ENCODE assay signal across 8 mouse cellular contexts in the genomic region with DNA sequence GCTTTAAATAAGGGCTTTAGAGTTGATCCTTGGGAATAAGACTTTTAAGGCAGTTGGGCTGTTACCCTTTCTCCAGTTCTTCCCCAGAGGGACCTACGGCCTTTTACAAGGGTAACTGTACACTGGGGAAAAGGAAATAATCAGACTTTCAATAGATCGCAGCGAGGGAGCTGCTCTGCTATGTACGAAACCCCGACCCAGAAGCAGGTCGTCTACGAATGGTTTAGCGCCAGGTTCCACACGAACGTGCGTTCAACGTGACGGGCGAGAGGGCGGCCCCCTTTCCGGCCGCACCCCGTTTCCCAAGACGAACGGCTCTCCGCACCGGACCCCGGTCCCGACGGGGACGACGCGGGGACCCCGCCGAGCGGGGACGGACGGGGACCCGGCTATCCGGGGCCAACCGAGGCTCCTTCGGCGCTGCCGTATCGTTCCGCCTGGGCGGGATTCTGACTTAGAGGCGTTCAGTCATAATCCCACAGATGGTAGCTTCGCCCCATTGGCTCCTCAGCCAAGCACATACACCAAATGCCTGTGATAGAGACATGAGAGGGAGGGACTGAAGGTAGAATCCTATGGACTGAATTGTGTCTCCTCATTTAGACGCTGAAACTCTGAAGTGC. TPM values are rescaled to one million over a fixed set of nuclear protein-coding genes. Genes with fewer than 3 reads are reported as not detected.
DNase-seq lines count a peak whose midpoint lies in the region; ATAC-seq and TF ChIP-seq lines count a peak whose summit lies in the region.
"Not testable (repeated sequence)": the region's sequence is repeated elsewhere in the genome, so short reads cannot be mapped to it uniquely, and the experiment has no call there.

No protein-coding gene starts in this region.

- peak; percentile 76 for DNase-seq in adrenal gland, adult 2 months
- peak; percentile 78 to 88 for DNase-seq in heart, adult 2 months
- not testable (repeated sequence) for DNase-seq in intestine, embryonic 14.5 days (ENCODE audit: low spot score)
- DNase-seq in layer of hippocampus, postnatal 25 days (ENCODE audit: extremely low spot score in 1 of 2, low spot score in 1 of 2) = peak; percentile 67 to 92
- peak; percentile 88 for DNase-seq in lung, adult 2 months
- DNase-seq in testis, postnatal 10 days (ENCODE audit: low spot score) = peak; percentile 77

- H3K4me2 ChIP-seq in embryonic facial prominence, embryonic 13.5 days = peak overlapping the region; percentile 50
- H3K4me2 ChIP-seq in intestine, embryonic 14.5 days (ENCODE audit: low read length) = peak overlapping the region; percentile 31
- peak overlapping the region; percentile 42 for H3K4me2 ChIP-seq in neural tube, embryonic 13.5 days

- H3K27me3 ChIP-seq in embryonic facial prominence, embryonic 13.5 days; heart, adult 2 months (ENCODE audit: control insufficient read depth, insufficient read depth, low read length); intestine, embryonic 14.5 days (replicated peaks; ENCODE audit: control insufficient read depth, insufficient read depth, low read length); neural tube, embryonic 13.5 days: not testable (repeated sequence)

- H3K9ac ChIP-seq in embryonic facial prominence, embryonic 13.5 days; heart, adult 2 months (ENCODE audit: low read depth, low read length); intestine, embryonic 14.5 days (ENCODE audit: low read length); neural tube, embryonic 13.5 days: not testable (repeated sequence)

- H3K4me1 ChIP-seq in embryonic facial prominence, embryonic 13.5 days; heart, adult 2 months (ENCODE audit: control insufficient read depth, insufficient read depth, low read length); intestine, embryonic 14.5 days (replicated peaks; ENCODE audit: control insufficient read depth, insufficient read depth, low read length); lung, adult 2 months (ENCODE audit: control insufficient read depth, insufficient read depth, low read length); neural tube, embryonic 13.5 days (replicated peaks): not testable (repeated sequence)

- TF ChIP-seq POLR2A in heart, adult 2 months (IDR thresholded peaks at IDR 0.05; ENCODE audit: insufficient read depth, low read depth, low read length); lung, adult 2 months (IDR thresholded peaks at IDR 0.05; ENCODE audit: borderline replicate concordance, extremely low read depth, low read depth, low read length): not testable (repeated sequence)

- H3K4me3 ChIP-seq in embryonic facial prominence, embryonic 13.5 days = peak overlapping the region; percentile 25
- not testable (repeated sequence) for H3K4me3 ChIP-seq in heart, adult 2 months; intestine, embryonic 14.5 days (ENCODE audit: low read depth, low read length); lung, adult 2 months (replicated peaks; ENCODE audit: extremely low read depth, low read depth, low read length)
- peak overlapping the region; percentile 17; the same call in 1 of the 2 replicates for H3K4me3 ChIP-seq in neural tube, embryonic 13.5 days

- ATAC-seq in embryonic facial prominence, embryonic 13.5 days (ENCODE audit: insufficient number of reproducible peaks, insufficient read depth, low FRiP score, low TSS enrichment, low read depth) = peak; percentile 100
- peak; percentile 100 for ATAC-seq in intestine, embryonic 14.5 days (replicated peaks; ENCODE audit: low FRiP score, low TSS enrichment, low read depth)
- peak; percentile 100 for ATAC-seq in neural tube, embryonic 13.5 days (ENCODE audit: low read depth)

- H3K79me2 ChIP-seq in heart, adult 2 months (replicated peaks; ENCODE audit: control insufficient read depth, insufficient read depth, low read length) = not testable (repeated sequence)

- WGBS in embryonic facial prominence, embryonic 13.5 days = 18% methylated on average over 45 of the region's 45 CpGs
- 51% methylated on average over 45 of the region's 45 CpGs for WGBS in heart, adult 2 months
- WGBS in intestine, embryonic 14.5 days = 24% methylated on average over 34 of the region's 45 CpGs
- WGBS in lung, adult 2 months = 45% methylated on average over 45 of the region's 45 CpGs
- 23% methylated on average over 45 of the region's 45 CpGs for WGBS in neural tube, embryonic 13.5 days

- not testable (repeated sequence) for TF ChIP-seq EP300 in heart, adult 2 months (IDR thresholded peaks at IDR 0.05; ENCODE audit: insufficient read depth, low read depth, low read length)

- not testable (repeated sequence) for H3K36me3 ChIP-seq in embryonic facial prominence, embryonic 13.5 days; heart, adult 2 months (ENCODE audit: control insufficient read depth, insufficient read depth, low read length); neural tube, embryonic 13.5 days
- peaks cover 13% of the 10 kb centered on the region for H3K36me3 ChIP-seq in intestine, embryonic 14.5 days (ENCODE audit: control insufficient read depth, insufficient read depth, low read length)

- H3K27ac ChIP-seq in embryonic facial prominence, embryonic 13.5 days; heart, adult 2 months; intestine, embryonic 14.5 days (ENCODE audit: low read depth); neural tube, embryonic 13.5 days (replicated peaks): not testable (repeated sequence)

- intact Hi-C loops in heart, adult 2 months (cut with DNase I) = not testable (repeated sequence)

- H3K9me3 ChIP-seq in embryonic facial prominence, embryonic 13.5 days; intestine, embryonic 14.5 days (ENCODE audit: control insufficient read depth, low read length); neural tube, embryonic 13.5 days: not testable (repeated sequence)

- not testable (repeated sequence) for TF ChIP-seq CTCF in heart, adult 2 months (IDR thresholded peaks at IDR 0.05); lung, adult 2 months (IDR thresholded peaks at IDR 0.05; ENCODE audit: insufficient read depth, low read length)

RNA-seq across cellular contexts. Expression of a gene that starts 58.3 kb away (rescaled TPM):
- 100 to 1,000 TPM in 1 of 2 experiments, 10 to 100 TPM in 1; 80.4 to 133 TPM for total RNA-seq in adrenal gland, adult 2 months (2021)
- 158 and 160 TPM in 2 replicates for polyA plus RNA-seq in adrenal gland, adult 2 months (2012; rRNA removed)
- 480 and 544 TPM in 2 replicates for polyA plus RNA-seq in embryonic facial prominence, embryonic 13.5 days (2015; fragmentation: Nextera tagmentation; extraction: Ambion mirVana)
- 100 to 1,000 TPM; 182 to 196 TPM for total RNA-seq in heart, adult 2 months (2021)
- polyA plus RNA-seq in heart, adult 2 months (2012; rRNA removed) = 209 and 406 TPM in 2 replicates
- polyA plus RNA-seq in intestine, embryonic 14.5 days (2014; fragmentation: Nextera tagmentation; extraction: Ambion mirVana) = 477 and 510 TPM in 2 replicates
- 100 to 1,000 TPM; 350 to 378 TPM for total RNA-seq in layer of hippocampus, postnatal 25 days (2021)
- polyA plus RNA-seq in lung, adult 2 months (2012; rRNA removed) = 102 and 109 TPM in 2 replicates
- 602 and 606 TPM in 2 replicates for polyA plus RNA-seq in neural tube, embryonic 13.5 days (2015; fragmentation: Nextera tagmentation; extraction: Ambion mirVana)
